Mouse (Mus musculus): ENCODE results near the gene Uqcc3. TPM values are rescaled to one million over a fixed set of nuclear protein-coding genes. Genes with fewer than 3 reads are reported as not detected.

The Uqcc3 gene
- total RNA-seq, 2 experiments from 2014 or later: 50.4 to 58.1 TPM

Small RNA genes lying within 50 kb of the gene (microRNA-seq; reads per million reads assigned to microRNA genes)
- 0 to 0.70 reads per million in 2 experiments for gene Mir5136

Other genes with a start within 250 kb of the Uqcc3 start
- gene Chrm1, start 217.1 kb downstream of the Uqcc3 start, total RNA-seq (2021): not detected
- gene Slc3a2, start 157.6 kb downstream of the Uqcc3 start, total RNA-seq (2021): 10 to 100 TPM; 36.6 to 56.3 TPM
- 10 to 100 TPM; 24.9 to 27.2 TPM for gene Wdr74, start 145.1 kb downstream of the Uqcc3 start, total RNA-seq (2021)
- not detected for gene 1700092M07Rik, start 140.2 kb downstream of the Uqcc3 start, total RNA-seq (2021)
- 10 to 100 TPM; 43.6 to 44.4 TPM for gene Stx5a, start 139.5 kb downstream of the Uqcc3 start, total RNA-seq (2021)
- 10 to 100 TPM; 61.7 to 67.6 TPM for gene Nxf1, start 123.8 kb downstream of the Uqcc3 start, total RNA-seq (2021)
- gene Tmem223, start 109.9 kb downstream of the Uqcc3 start, total RNA-seq (2021): 100 to 1,000 TPM; 115 to 133 TPM
- 10 to 100 TPM; 13.9 to 22.5 TPM for gene Tmem179b, start 106.5 kb downstream of the Uqcc3 start, total RNA-seq (2021)
- gene Taf6l, start 94.5 kb downstream of the Uqcc3 start, total RNA-seq (2021): 10 to 100 TPM in 1 of 2 experiments, 1 to 10 TPM in 1; 9.5 to 10.2 TPM
- gene Polr2g, start 82.3 kb downstream of the Uqcc3 start, total RNA-seq (2021): 10 to 100 TPM; 72.7 to 76.0 TPM
- 1 to 10 TPM; 2.2 to 3.0 TPM for gene Zbtb3, start 78.4 kb downstream of the Uqcc3 start, total RNA-seq (2021)
- gene Ttc9c, start 61.6 kb downstream of the Uqcc3 start, total RNA-seq (2021): 10 to 100 TPM; 14.2 to 17.6 TPM
- 10 to 100 TPM; 51.0 to 56.3 TPM for gene Hnrnpul2, start 60.9 kb downstream of the Uqcc3 start, total RNA-seq (2021)
- not detected for gene AC129217.1, start 51.1 kb downstream of the Uqcc3 start, total RNA-seq (2021)
- gene Bscl2, start 43.5 kb downstream of the Uqcc3 start, total RNA-seq (2021): 10 to 100 TPM; 25.8 to 34.7 TPM
- not detected for gene Gng3, start 41.7 kb downstream of the Uqcc3 start, total RNA-seq (2021)
- gene Lrrn4cl, start 30.2 kb downstream of the Uqcc3 start, total RNA-seq (2021): 1 to 10 TPM; 4.2 to 5.1 TPM
- gene Ubxn1, start 9.4 kb downstream of the Uqcc3 start, total RNA-seq (2021): 100 to 1,000 TPM; 123 to 126 TPM
- gene Lbhd1, start 2.8 kb upstream of the Uqcc3 start, total RNA-seq (2021): 1 to 10 TPM; 2.0 to 9.8 TPM
- not detected for gene Gm49403, start 3.0 kb upstream of the Uqcc3 start, total RNA-seq (2021)
- gene 1810009A15Rik, start 7.9 kb upstream of the Uqcc3 start, total RNA-seq (2021): 10 to 100 TPM; 16.6 to 23.0 TPM
- 1 to 10 TPM in 1 of 2 experiments, not detected in 1; 6.4 TPM for gene Gm49416, start 8.0 kb upstream of the Uqcc3 start, total RNA-seq (2021)
- gene Ints5, start 12.1 kb upstream of the Uqcc3 start, total RNA-seq (2021): 10 to 100 TPM; 14.5 to 17.1 TPM
- gene Ganab, start 17.1 kb upstream of the Uqcc3 start, total RNA-seq (2021): 10 to 100 TPM; 69.3 to 74.5 TPM
- 10 to 100 TPM; 38.7 to 41.8 TPM for gene B3gat3, start 39.5 kb upstream of the Uqcc3 start, total RNA-seq (2021)
- gene Rom1, start 48.4 kb upstream of the Uqcc3 start, total RNA-seq (2021): 1 to 10 TPM; 6.5 to 7.1 TPM
- gene Eml3, start 48.6 kb upstream of the Uqcc3 start, total RNA-seq (2021): 10 to 100 TPM; 16.7 to 18.7 TPM
- 10 to 100 TPM; 54.4 to 59.5 TPM for gene Mta2, start 61.0 kb upstream of the Uqcc3 start, total RNA-seq (2021)
- gene Tut1, start 72.9 kb upstream of the Uqcc3 start, total RNA-seq (2021): 10 to 100 TPM in 1 of 2 experiments, 1 to 10 TPM in 1; 8.5 to 10.4 TPM
- 100 to 1,000 TPM; 283 to 289 TPM for gene Eef1g, start 86.1 kb upstream of the Uqcc3 start, total RNA-seq (2021)
- gene Ahnak, start 108.4 kb upstream of the Uqcc3 start, total RNA-seq (2021): 100 to 1,000 TPM; 348 to 380 TPM
- gene Scgb1a1, start 207.0 kb upstream of the Uqcc3 start, total RNA-seq (2021): 1 to 10 TPM in 1 of 2 experiments, not detected in 1; 4.2 TPM

Data from heart, postnatal 10 days (tissue).